Mouse (Mus musculus) adrenal gland (tissue): Measurements from ENCODE around the gene Scfd2.

ENCODE experiments used
- intact Hi-C: fragments of 180-260 bp; cut with DNase I; formaldehyde crosslinking; loops from one replicate; pipeline ENCODE4 v1.15.1; 2025

Scfd2 gene

DNA sequence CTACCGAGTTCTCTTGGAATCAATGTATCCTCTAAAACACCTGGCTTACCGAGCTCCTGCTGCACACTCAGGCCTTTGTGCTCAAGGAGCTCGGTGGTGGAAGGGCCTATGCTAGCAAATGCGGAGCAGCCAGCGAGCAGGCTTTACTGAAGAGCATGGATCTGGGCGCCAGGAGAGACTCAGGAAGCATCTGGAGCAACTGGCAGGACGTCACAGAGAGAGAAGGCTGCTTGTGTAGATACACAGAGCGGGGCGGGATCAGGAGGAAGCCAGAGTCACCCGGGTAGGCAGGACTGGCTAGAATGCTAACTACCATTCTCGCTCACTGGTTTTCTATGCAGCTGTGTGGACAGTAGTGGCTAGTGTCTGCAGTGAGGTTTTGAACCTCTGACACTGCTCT is 320.2 kb downstream of the Scfd2 start:
- intact Hi-C loops = no loop called here

DNA sequence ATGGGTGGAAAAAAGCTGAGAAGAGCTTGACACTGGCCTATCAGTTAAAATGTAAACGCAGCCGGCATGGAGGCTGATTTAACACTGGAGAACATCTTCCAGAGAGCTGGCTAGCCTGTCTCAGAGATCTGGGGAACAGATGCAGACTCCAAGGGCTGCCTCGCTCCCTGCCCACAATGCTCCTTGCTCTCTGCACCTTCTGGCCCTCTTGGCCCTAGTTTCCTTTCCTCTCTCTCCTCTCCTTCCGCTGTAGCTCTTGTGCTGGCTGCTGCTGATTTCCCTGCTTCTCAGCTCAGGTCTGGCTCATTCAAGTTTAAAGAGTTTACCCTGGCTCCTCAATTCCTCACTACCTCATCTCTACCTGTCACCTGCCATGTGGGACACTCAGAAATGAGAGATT is 321.9 kb downstream of the Scfd2 start:
- intact Hi-C loops = no loop called here

- intact Hi-C loops = no loop called here
Measured at GRCm38 (mm10) chr5:74208438-74208837, 323.1 kb downstream of the Scfd2 start.

GRCm38 (mm10) chr5:74207209-74207608 is 324.4 kb downstream of the Scfd2 start:
- intact Hi-C loops = no loop called here

- intact Hi-C loops = no loop called here
Measured at GRCm38 (mm10) chr5:74206649-74207048, 324.9 kb downstream of the Scfd2 start.

DNA sequence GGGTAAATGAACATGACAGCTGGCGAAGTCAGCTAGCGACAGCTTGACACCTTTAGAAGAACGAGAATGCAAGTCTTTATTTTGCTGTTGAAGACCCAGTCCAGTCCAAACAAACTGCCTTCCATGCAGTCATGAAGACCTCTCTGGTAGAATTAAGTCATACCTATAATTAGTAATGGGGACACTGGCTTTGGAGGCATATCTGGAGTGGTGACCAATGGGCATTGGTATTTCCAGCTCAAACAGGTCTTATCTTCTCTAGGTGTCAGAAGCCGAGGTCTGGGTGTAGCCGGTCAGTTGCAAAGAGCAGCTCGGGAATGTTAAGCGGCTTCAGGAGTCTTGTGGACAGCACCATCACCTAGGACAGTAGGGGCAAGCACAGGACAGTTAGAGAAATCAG is 325.5 kb downstream of the Scfd2 start:
- intact Hi-C loops = no loop called here

GRCm38 (mm10) chr5:74205509-74205908 is 326.1 kb downstream of the Scfd2 start:
- intact Hi-C loops = no loop called here

GRCm38 (mm10) chr5:74204465-74204864 is 327.1 kb downstream of the Scfd2 start:
- intact Hi-C loops = no loop called here

DNA sequence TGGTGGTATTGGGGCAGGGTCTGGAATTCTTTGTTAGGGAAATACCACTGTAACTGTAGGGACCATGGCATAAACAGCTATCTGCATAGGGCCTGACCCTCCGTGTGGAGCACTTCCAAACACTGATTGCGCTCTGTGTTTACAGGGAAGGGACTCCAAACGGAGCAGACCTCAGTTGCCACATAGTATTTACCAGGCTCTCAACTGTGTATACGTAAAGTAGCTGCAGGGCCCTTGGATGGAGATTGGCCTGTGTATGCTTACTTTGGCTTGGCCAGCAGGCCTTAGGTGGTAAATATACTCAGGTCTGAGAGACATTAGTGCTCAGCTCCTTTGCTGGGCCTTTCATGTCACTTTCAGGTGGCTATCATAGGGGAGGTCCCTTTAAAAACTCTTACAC is 329.0 kb downstream of the Scfd2 start:
- intact Hi-C loops = no loop called here

GRCm38 (mm10) chr5:74201570-74202357 is 329.8 kb downstream of the Scfd2 start:
- intact Hi-C loops = no loop called here

DNA sequence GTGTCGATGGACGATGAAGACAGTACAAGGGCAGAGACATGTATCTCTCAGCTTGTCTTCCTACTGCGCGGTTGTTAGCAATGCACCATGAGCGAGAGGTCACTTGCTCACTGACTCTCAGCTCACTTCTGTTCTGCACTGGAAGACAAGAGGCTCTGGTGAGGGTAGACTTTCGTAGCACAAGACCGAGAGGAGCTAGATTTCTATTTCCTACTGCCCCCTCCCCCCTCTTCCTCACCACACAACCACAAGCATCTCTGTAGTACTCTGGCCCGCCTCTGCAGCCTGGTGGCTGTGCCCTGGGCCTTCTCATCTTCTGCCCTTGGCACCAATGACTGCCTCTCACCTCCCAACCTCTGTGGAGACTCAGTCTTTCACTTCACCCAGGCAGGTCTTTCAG is 331.1 kb downstream of the Scfd2 start:
- intact Hi-C loops = no loop called here

- intact Hi-C loops = loop anchor here (5.0 kb wide), 1 partner anchor 63 kb away; no protein-coding TSS in a partner anchor
Measured at GRCm38 (mm10) chr5:74199793-74200192, 331.8 kb downstream of the Scfd2 start.

DNA sequence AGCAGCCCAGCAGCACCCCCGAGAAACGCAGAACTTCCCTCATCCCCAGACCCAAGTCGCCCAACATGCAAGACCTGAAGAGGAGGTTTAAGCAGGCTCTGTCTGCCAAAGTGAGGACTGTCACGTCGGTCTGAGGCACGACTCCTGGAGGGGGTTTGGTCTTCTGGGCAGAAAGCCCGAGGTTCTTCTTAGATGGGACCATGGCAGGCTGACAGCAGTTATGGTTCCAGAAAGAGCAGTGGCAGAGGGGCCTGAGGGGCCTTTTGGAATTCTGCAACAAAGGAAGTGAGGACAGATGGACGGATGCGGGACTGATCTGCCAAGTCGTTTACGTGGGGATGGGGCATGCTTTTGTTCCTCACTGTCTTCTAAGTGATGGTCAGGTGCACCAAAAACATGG is 333.1 kb downstream of the Scfd2 start:
- intact Hi-C loops = loop anchor here (5.0 kb wide), 1 partner anchor 64 kb away; no protein-coding TSS in a partner anchor

GRCm38 (mm10) chr5:74197541-74198330 is 333.8 kb downstream of the Scfd2 start:
- intact Hi-C loops = loop anchor here (5.0 kb wide), 1 partner anchor 65 kb away; no protein-coding TSS in a partner anchor

GRCm38 (mm10) chr5:74196307-74196618 is 335.3 kb downstream of the Scfd2 start:
- intact Hi-C loops = loop anchor here (5.0 kb wide), 1 partner anchor 66 kb away; no protein-coding TSS in a partner anchor

GRCm38 (mm10) chr5:74195614-74196306 is 335.8 kb downstream of the Scfd2 start:
- intact Hi-C loops = loop anchor here (5.0 kb wide), 1 partner anchor 67 kb away; no protein-coding TSS in a partner anchor

DNA sequence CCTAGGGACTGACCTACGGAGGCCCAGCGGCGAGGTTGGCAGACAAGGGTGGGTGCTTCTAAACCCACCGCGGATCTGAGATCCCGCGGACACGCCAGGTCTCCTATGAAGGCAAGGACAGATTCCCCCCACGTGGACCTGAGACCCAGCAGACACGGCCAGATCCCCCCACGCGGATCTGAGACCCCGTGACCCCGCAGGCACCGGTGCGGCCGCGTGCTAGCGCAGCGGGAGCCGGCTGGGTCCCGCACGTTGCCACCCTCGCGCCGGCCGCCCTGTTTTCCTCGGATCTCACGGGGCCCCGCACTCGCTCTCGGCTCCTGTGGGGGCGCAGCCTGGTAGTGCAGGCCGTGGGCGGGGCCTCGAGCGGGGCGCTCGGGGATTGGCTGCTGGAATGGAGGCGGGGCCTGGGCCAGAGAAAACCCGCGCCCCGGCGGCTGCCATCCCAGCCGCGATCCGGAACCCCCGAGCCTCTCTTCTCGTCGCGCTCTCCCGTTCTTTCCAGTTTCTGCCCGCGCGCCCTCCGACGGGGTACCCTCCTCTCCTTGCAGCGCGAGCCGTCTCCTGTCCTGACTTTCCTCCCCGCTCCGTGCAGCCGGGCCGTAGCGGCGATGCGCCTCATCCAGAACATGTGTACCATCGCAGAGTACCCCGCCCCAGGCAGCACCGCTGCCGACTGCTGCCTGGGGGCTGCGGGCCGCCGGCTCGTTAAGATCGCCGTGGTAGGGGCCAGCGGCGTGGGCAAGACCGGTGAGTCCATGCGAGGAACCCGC is 336.5 kb downstream of the Scfd2 start, which contains the start of gene Rasl11b:
Gene Rasl11b, plus strand, starts transcription at position 446 of the 773 bp plus-strand sequence.
- intact Hi-C loops = loop anchor here (5.0 kb wide), 1 partner anchor 67 kb away; no protein-coding TSS in a partner anchor

- intact Hi-C loops = no loop called here
Measured at GRCm38 (mm10) chr5:74194027-74194840, 337.3 kb downstream of the Scfd2 start.

DNA sequence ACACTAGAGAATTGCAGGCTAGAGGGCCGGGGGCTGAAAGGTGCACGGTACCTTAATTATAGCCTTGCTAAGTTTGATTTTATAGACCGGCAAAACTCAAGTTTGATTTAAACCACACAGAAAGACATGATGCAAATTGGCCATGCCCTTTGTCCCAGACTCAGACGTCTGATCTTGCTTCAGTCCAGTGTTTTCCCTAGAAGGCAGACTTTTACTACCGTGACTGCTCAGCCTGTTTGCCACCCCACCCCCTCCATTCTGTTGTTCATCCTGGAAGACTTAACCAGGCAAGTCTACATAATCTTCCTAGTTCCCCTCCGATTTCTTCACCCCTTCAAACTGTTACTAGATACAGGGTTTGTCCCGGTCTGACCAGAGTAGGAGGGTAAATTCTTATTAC is 337.9 kb downstream of the Scfd2 start:
- intact Hi-C loops = no loop called here

GRCm38 (mm10) chr5:74193008-74193407 is 338.6 kb downstream of the Scfd2 start:
- intact Hi-C loops = no loop called here
